Mouse (Mus musculus): ENCODE measurements around the gene Fads1. TPM values are rescaled to one million over a fixed set of nuclear protein-coding genes. Genes with fewer than 3 reads are reported as not detected.
"Not testable (repeated sequence)": the region's sequence is repeated elsewhere in the genome, so short reads cannot be mapped to it uniquely, and the experiment has no call there.

Gene Fads1
- polyA plus RNA-seq, 1 experiment from 2014 or later: 157 TPM

DNA sequence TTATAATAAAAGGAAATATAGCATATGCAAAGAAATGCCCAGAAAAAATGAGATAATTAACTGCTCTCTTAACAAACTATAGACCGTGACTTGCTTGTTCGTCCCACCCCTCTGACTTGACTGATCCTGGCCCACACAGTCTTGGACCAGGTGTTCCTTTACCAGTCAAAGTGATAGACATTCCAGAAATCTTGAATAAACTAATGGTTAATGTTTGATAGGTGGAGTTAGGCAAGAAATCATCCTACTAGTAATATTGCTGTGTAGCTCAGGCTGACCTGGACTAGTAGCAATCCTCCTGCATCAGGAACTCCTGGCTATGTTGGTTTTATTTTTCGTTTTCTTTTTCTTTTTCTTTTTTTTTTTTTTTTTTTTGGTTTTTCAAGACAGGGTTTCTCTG lies 14.2 kb upstream of the Fads1 start:
- no peaks in the 10 kb centered on the region for H3K9me3 ChIP-seq
- H3K4me2 ChIP-seq: no peak overlapping the region
- H3K4me3 ChIP-seq: no peak overlapping the region
- no peak overlapping the region for H3K27ac ChIP-seq
- WGBS: 87% methylated on average over 3 of the region's 3 CpGs
- ATAC-seq (ENCODE audit: low FRiP score): no peak
- H3K9ac ChIP-seq: no peak overlapping the region
- no peaks in the 10 kb centered on the region for H3K36me3 ChIP-seq
- no peaks in the 10 kb centered on the region for H3K4me1 ChIP-seq (replicated peaks)
- H3K27me3 ChIP-seq: no peaks in the 10 kb centered on the region

DNA sequence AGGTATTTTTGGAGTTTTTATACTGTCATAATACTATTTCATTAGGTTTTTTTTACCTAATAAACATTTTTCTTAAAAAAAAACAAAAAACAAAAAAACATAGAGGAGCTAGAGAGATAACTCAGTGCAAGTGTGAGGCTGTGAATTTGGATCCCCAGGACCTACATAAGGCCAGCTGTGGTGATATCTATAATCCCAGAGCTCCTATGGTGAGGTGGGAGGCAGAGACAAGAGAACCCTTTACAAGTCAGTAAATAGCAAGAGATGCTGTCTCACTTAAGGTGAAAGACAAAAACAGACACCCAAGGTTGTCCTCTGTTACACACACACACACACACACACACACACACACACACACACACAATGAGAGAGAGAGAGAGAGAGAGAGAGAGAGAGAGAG lies 13.5 kb upstream of the Fads1 start:
- Histone ChIP-seq H3K27me3 (no peaks in the 10 kb centered on the region), H3K9ac (no peak overlapping the region), H3K4me3 (no peak overlapping the region), H3K4me2 (no peak overlapping the region), H3K9me3 (no peaks in the 10 kb centered on the region), H3K27ac (no peak overlapping the region), H3K36me3 (no peaks in the 10 kb centered on the region), H3K4me1 (replicated peaks) (no peaks in the 10 kb centered on the region)
- no peak for ATAC-seq (ENCODE audit: low FRiP score)

DNA sequence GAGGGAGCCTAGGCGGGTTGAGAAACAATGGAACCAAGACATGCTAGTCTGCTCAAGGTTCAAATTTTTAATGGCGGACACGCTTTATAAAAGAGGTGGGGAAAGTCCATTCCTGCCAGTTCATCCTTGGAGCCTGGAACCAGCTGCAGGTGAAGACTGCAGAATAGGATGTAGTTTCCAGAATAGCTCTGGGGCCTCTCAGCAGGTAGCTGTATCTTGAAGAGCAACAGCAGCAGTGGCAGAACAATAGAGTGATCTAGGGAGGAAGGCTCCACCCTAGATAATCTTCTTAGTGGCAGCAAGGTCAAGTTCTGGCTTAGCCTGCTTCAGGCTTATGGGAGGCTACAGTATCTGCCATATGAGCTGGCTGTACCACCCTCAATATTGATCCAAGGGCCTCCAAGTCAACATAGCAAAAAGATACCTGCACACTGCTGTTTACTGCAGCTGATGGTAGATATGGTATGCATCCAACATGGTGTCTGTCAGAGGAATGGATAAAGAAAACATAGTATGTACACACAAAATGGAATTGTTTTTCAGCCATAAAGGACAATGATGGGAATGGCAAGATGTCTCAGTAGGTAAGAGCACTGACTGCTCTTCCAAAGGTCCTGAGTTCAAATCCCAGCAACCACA lies 12.9 kb upstream of the Fads1 start:
- 88% methylated on average over 3 of the region's 3 CpGs for WGBS
- H3K36me3 ChIP-seq; H3K9me3 ChIP-seq; H3K9ac ChIP-seq; H3K4me2 ChIP-seq; H3K27me3 ChIP-seq; ATAC-seq (ENCODE audit: low FRiP score); H3K4me3 ChIP-seq; H3K4me1 ChIP-seq (replicated peaks); H3K27ac ChIP-seq: not testable (repeated sequence)

- Histone ChIP-seq H3K9me3 (no peaks in the 10 kb centered on the region), H3K4me2 (no peak overlapping the region), H3K4me1 (replicated peaks) (no peaks in the 10 kb centered on the region), H3K4me3 (no peak overlapping the region), H3K27me3 (no peaks in the 10 kb centered on the region), H3K36me3 (no peaks in the 10 kb centered on the region), H3K9ac (no peak overlapping the region), H3K27ac (no peak overlapping the region)
- 12% methylated on average over 1 of the region's 1 CpGs for WGBS
- ATAC-seq (ENCODE audit: low FRiP score): no peak
Measured at GRCm38 (mm10) chr19:10170466-10170865, 12.2 kb upstream of the Fads1 start.

DNA sequence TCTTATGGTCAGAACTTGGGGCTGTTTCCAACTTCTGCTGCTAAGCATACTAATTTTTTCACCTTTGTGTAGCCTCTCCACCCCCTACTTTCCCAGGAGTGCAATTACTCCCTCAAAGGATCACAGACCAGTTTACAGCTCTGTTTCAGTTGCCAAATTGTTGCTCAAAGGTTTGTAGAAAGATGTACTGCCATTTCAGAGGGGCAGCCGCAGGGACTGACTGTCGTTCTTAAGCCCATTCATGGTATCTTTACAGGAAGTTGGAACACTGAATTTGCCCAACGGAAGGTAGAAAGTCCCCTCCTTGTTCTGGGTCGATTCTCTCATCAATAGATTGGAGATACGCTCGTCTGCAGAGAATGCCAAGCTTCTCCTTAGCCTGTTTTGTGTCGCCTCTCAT lies 11.3 kb upstream of the Fads1 start:
- H3K36me3 ChIP-seq: no peaks in the 10 kb centered on the region
- H3K9ac ChIP-seq: no peak overlapping the region
- no peak overlapping the region for H3K27ac ChIP-seq
- no peak overlapping the region for H3K4me2 ChIP-seq
- no peaks in the 10 kb centered on the region for H3K4me1 ChIP-seq (replicated peaks)
- no peak for ATAC-seq (ENCODE audit: low FRiP score)
- H3K9me3 ChIP-seq: no peaks in the 10 kb centered on the region
- H3K27me3 ChIP-seq: no peaks in the 10 kb centered on the region
- no peak overlapping the region for H3K4me3 ChIP-seq
- 86% methylated on average over 7 of the region's 7 CpGs for WGBS

GRCm38 (mm10) chr19:10171846-10172245 lies 10.8 kb upstream of the Fads1 start:
- no peak overlapping the region for H3K4me2 ChIP-seq
- H3K36me3 ChIP-seq: no peaks in the 10 kb centered on the region
- H3K9ac ChIP-seq: no peak overlapping the region
- no peaks in the 10 kb centered on the region for H3K9me3 ChIP-seq
- no peak for ATAC-seq (ENCODE audit: low FRiP score)
- H3K27ac ChIP-seq: no peak overlapping the region
- H3K4me3 ChIP-seq: no peak overlapping the region
- no peaks in the 10 kb centered on the region for H3K27me3 ChIP-seq
- no peaks in the 10 kb centered on the region for H3K4me1 ChIP-seq (replicated peaks)

- 93% methylated on average over 5 of the region's 5 CpGs for WGBS
- Histone ChIP-seq H3K9me3 (no peaks in the 10 kb centered on the region), H3K36me3 (no peaks in the 10 kb centered on the region), H3K27me3 (no peaks in the 10 kb centered on the region), H3K27ac (no peak overlapping the region), H3K4me1 (replicated peaks) (no peaks in the 10 kb centered on the region), H3K9ac (no peak overlapping the region), H3K4me3 (no peak overlapping the region), H3K4me2 (no peak overlapping the region)
- ATAC-seq (ENCODE audit: low FRiP score): no peak
Measured at GRCm38 (mm10) chr19:10173116-10173718, 9.5 kb upstream of the Fads1 start.

DNA sequence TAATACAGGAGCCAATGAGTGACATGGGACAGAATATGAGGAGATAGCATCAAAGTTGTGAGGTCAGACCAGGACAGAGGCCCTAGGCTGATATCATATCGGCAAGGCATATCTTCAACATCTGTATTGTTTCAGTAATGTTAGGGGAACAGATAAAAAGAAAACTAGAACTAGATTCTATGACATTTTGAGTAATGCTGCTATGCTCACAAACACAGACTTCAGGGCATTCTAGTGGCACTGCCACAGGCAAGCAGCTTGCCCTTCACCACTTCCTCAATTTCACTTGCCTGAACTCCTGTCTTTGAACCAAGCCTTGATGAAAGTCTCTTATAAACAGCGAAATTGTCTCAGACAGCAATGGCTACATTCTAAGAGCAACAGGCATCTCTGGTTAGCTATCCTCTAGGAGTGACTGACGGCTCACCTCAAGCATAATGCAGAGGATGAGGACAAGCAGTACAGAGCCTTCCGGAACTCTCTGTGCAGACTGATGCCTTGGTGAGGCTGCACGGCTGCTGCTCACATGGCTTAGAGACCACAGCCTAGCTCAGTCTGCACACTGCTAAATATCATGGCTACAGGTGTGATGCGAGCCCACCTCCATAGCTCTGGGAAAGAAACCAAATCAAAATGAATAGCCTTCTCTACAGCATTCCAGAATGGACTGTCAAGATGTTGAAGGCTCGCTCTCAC lies 8.7 kb upstream of the Fads1 start:
- no peak for ATAC-seq (ENCODE audit: low FRiP score)
- Histone ChIP-seq H3K9me3 (no peaks in the 10 kb centered on the region), H3K4me3 (no peak overlapping the region), H3K27me3 (no peaks in the 10 kb centered on the region), H3K4me1 (replicated peaks) (no peaks in the 10 kb centered on the region), H3K9ac (no peak overlapping the region), H3K27ac (no peak overlapping the region), H3K36me3 (no peaks in the 10 kb centered on the region), H3K4me2 (no peak overlapping the region)
- 92% methylated on average over 7 of the region's 7 CpGs for WGBS

DNA sequence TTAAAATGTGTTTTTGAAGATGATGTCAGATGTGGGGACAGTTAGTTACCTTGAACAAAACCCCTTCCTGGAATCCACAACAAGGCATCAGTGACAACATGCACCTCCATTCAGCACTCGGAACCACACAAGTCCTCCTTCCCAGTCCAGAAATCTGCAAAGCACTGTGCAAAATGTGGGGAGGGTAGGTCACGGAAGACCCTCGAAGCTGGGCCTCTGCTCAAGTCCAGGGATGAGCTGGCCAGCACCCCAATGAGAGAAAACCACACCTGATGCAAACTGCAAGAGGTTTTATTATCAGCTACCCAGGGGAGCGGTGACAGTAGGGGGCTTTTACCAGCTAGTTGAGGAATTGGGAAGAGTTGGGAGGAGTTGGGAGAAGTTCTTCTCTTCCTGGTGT lies 7.7 kb upstream of the Fads1 start:
- no peak overlapping the region for H3K4me3 ChIP-seq
- no peak for ATAC-seq (ENCODE audit: low FRiP score)
- no peaks in the 10 kb centered on the region for H3K4me1 ChIP-seq (replicated peaks)
- no peak overlapping the region for H3K9ac ChIP-seq
- H3K27me3 ChIP-seq: no peaks in the 10 kb centered on the region
- no peak overlapping the region for H3K27ac ChIP-seq
- H3K9me3 ChIP-seq: no peaks in the 10 kb centered on the region
- H3K36me3 ChIP-seq: no peaks in the 10 kb centered on the region
- WGBS: 78% methylated on average over 4 of the region's 4 CpGs
- no peak overlapping the region for H3K4me2 ChIP-seq

GRCm38 (mm10) chr19:10176477-10176876 lies 6.2 kb upstream of the Fads1 start:
- H3K9me3 ChIP-seq: no peaks in the 10 kb centered on the region
- H3K27me3 ChIP-seq: no peaks in the 10 kb centered on the region
- H3K9ac ChIP-seq: no peak overlapping the region
- H3K27ac ChIP-seq: no peak overlapping the region
- no peak overlapping the region for H3K4me3 ChIP-seq
- 62% methylated on average over 1 of the region's 1 CpGs for WGBS
- no peaks in the 10 kb centered on the region for H3K4me1 ChIP-seq (replicated peaks)
- no peak overlapping the region for H3K4me2 ChIP-seq
- ATAC-seq (ENCODE audit: low FRiP score): no peak
- no peaks in the 10 kb centered on the region for H3K36me3 ChIP-seq

DNA sequence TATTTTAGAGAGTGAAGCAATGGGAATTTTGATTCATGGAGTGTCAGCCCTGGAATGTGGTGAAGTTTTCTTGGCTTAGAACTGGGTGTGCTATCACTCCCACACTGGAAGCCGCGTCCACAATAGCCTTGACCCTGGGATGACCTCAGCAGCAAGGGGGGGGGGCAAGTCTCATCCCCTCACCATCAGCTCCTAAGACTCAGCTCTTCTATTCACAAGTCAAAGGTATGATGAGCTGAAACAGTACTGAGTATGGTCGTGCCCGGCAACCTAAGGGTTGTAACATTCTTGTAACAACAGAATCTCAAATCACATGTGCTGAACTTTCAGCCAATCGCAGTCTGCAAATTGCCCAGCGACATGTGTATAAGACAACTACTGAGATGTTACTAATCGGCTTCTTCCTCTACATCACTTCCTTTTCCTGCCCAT lies 5.7 kb upstream of the Fads1 start:
- H3K9me3 ChIP-seq: no peaks in the 10 kb centered on the region
- no peaks in the 10 kb centered on the region for H3K4me1 ChIP-seq (replicated peaks)
- no peak overlapping the region for H3K4me3 ChIP-seq
- H3K27ac ChIP-seq: no peak overlapping the region
- no peak overlapping the region for H3K9ac ChIP-seq
- no peak overlapping the region for H3K4me2 ChIP-seq
- no peak for ATAC-seq (ENCODE audit: low FRiP score)
- H3K36me3 ChIP-seq: no peaks in the 10 kb centered on the region
- 61% methylated on average over 7 of the region's 7 CpGs for WGBS
- H3K27me3 ChIP-seq: no peaks in the 10 kb centered on the region

DNA sequence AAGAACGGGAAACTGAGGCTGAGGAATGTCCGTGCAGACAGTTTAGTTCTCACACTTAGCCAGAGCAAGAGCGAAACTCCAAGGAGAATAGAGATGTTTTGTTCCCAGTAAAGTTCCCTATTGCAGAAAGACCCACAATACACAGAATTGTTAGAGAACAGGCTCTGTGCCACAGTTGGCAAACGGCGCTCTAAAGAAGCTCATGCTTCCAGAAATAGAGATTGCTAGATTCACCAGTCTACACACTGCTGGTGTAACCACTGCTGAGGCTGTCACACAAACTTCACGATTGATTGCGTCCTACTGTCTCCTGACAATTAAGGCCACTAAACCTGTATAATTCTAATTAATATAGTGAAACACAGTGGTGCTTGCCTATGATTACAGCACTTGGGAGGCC lies 1.5 kb upstream of the Fads1 start:
- ATAC-seq (ENCODE audit: low FRiP score): no peak
- H3K36me3 ChIP-seq: peaks cover 12% of the 10 kb centered on the region
- 88% methylated on average over 7 of the region's 7 CpGs for WGBS
- H3K9ac ChIP-seq: no peak overlapping the region
- no peaks in the 10 kb centered on the region for H3K9me3 ChIP-seq
- no peak overlapping the region for H3K4me3 ChIP-seq
- H3K4me2 ChIP-seq: no peak overlapping the region
- H3K4me1 ChIP-seq (replicated peaks): peaks cover 29% of the 10 kb centered on the region
- no peaks in the 10 kb centered on the region for H3K27me3 ChIP-seq
- no peak overlapping the region for H3K27ac ChIP-seq

DNA sequence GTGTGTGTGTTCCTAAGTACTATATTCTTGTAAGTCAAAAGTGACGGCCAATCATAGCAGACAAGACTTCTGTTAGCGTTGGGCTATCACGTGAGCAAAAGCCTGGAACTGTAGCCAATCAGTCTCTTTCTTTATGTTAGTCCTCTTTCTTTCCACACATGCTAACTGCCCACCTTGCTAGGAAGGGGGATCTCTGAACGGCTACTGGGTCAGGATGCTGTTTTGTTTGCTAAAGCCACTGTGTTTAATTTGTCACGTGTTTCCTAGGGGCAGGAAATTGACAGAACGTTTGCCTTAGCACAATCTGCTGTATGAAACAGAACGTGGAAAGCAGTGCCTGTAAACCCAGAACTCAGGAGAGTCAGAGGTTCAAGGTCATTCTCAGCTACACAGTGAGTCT lies 546 bp upstream of the Fads1 start:
- peak overlapping the region; percentile 98 for H3K27ac ChIP-seq
- peaks cover 21% of the 10 kb centered on the region for H3K36me3 ChIP-seq
- ATAC-seq (ENCODE audit: low FRiP score): 0 out of 2 replicates have a peak, but pooled peaks have one; percentile 2
- peak overlapping the region; percentile 95 for H3K4me3 ChIP-seq
- no peaks in the 10 kb centered on the region for H3K27me3 ChIP-seq
- peak overlapping the region; percentile 84 for H3K4me2 ChIP-seq
- no peaks in the 10 kb centered on the region for H3K9me3 ChIP-seq
- peak overlapping the region; percentile 56; the same call in 1 of the 2 replicates for H3K9ac ChIP-seq
- H3K4me1 ChIP-seq (replicated peaks): peaks cover 38% of the 10 kb centered on the region
- 36% methylated on average over 7 of the region's 7 CpGs for WGBS

Data from hindbrain, embryonic 13.5 days (tissue).